Mouse (Mus musculus) adipocyte (in vitro differentiated cells): ENCODE measurements at regions not wholly inside any gene's neighbourhood (a gene's known extent, or its start where the extent isn't known, plus 50 kb on each side); places are given as distances from the start of the nearest gene placed in this dataset.

ENCODE experiments used
- DNase-seq: peaks from one replicate; pipeline ENCODE4 v3.0.0-alpha.2; 2016; ENCODE audit warnings: low spot score

DNA sequence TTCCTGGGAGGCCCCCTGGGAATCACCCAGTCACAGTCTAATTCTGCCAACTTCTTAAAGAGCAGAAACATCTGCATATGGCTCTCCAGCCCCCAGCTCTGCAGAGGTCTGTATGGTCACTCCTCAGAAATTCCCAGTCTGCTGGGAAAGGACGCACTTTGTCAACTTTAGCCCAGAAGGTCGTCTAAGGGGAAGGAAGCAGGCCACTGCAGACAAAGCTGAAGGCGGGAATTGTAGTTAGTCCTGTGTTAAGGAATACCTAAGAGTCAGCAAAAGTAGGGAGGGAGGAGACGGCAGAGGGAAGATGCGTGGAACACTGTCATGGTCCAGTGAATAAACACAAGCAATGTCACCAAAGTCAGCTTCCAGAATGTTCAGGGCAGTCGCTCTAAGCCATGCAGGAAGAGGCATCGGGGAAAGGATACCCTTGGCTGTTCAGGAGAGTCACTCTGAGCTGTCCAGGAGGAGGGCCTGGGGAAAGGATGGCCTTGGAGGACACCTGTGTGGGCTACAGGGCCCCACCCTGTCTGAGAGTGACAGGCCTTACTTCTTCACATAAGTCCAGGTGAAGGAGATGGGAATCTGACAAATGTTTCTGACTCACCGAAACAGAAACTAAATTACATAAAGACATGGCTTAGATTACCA is 230.1 kb upstream of the Adgrl2 start:
- DNase-seq = no peak

DNA sequence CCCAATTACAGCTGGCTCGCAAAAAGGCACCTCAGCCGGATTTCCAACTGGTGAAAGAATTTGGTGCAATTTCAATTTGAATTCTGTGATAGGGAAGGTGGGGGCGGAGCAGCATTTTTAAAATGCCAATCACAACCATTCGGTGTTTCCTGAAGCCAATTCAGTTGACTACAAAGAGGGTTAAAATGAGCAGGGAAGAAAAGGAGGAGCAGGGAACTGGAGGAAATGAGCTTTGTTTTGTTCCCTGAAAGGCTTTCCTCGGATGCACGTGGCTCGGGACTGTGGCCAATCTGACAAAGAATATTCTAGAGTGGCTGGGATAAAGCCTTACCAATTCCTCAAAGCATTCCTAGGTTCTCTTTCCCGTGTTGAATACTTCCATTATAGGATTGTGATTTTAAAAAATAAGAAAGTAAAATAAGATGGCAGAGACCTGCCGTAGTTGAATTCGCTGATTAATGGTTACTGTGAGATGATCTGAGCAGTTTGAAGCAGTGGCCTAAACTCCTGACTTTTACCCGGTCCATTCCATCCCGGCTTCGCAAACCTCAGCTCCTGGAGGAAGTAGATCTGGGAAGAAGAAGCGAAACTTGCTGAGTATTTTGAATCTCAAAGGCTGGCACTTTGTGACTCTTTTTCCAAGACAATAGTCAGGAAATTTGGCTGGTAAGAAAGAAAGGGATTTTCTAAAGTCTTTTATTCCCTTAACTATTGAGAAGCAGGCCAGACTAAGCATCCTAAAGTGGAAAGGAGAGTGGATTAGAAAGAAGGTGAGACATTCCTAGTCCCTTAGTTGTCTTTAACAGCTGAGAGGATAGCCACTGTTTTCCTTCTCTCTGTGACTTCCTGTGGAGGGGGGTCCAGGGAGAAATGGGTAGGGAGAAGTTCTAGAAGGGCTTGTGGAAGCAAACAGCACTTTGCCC is 229.3 kb upstream of the Adgrl2 start:
- no peak for DNase-seq

DNA sequence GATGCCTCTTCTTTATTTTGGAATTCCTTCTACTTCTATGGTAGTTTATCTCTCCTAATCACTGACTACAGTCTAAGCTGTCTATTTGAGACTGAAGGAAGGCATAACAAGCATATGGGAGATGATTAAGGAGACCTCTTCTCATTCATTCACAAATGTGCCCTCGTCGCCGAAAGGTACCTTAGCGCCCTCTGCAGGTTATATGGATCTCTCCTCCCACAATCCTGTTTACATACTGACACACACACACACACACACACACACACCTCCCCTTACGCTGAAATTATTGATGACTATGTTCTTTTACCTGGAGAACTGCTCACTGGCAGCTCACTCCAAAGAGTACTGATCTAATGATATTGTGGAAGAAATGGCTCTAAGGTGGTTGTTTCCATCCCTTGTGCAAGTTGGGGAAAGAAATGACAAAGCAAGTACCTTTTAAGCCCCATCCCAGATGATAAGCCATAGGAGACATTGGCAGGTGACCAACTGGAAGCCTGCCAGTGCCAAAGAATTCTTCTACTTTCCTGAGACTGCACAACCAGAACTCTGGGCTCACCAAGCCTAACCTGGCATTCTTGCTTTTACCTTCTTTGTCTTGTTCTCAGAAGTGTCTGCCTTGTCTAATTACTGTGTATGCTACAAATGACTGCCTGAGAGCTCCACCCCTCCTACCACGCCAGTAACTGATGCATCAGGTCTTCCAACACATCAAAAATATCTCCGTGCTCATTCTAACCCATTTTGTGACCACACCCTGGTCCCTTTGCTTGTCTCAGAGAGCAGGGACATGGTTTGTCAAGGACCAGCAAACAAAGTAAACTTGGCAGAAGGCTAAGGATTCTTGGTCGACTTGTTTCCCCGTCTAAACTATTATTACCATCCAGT is 227.8 kb upstream of the Adgrl2 start:
- no peak for DNase-seq

DNA sequence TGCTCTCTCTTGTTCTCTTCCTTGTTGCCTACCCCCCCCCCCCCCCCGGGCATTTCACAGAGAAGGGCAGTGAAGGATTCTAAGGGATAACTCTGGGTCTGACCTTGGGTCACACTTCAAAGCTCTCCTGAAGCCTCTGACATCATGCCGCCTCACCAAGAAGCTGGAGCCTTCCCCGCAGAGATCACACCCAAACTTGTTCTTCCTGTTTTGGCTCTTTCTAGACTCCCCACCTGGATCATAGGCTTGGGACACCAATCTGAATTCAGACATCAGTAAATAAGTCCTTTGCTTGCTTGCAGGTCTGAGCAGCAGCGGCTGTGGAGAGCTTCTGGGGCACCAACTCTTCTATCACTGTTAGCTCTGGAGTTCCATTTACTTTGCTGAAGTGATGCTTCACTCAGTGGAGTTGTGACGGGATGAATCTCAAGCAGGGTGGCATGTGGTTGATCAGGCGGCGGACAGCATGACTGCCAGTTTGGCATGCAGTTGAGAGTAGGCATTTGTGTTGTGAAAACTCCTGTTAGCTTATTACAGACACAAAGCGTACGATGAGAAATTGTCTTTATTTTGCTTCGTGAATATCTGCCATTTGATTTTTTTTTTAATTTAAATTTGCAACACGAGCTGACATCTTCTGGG is 226.5 kb upstream of the Adgrl2 start:
- DNase-seq = no peak

GRCm38 (mm10) chr3:149215691-149216090 is 225.3 kb upstream of the Adgrl2 start:
- no peak for DNase-seq

DNA sequence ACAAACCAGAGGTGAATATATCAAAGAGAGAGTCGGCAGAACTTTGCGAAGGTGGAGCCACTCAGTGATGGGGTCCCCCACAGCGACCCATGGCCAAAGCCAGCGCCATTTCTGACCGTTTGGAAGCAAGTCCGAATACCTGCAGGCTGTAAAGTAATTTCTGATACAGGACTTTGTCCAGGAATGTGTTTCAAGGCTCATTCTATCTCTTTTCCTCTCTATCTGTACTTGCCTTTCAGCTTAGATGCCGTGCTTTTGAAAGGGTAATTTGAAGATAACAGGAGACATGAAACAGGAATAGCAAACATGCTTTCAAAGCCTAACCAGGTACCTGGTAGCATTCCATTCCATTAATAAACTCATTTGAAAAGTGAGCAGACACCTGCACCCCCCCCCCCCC is 221.6 kb upstream of the Adgrl2 start:
- no peak for DNase-seq

GRCm38 (mm10) chr3:149209260-149209659 is 218.9 kb upstream of the Adgrl2 start:
- no peak for DNase-seq

DNA sequence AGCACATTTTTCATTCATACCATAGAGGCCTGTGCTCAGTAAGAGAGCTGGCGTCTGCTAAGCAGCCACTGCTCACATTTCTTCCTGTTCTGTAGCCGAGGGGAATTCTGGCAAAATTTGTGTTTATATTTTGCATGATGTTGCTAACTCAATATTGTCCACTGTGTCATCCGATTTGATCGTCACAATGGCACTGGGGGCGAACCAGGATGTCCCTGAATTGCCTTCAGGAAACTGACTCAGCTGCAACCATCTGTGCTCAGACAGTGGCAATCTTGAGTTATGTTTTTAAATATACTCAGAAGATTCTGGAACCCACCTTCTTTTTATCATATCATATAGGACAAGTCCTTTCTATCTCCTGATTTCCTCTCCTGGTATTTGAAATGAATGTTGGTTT is 213.1 kb upstream of the Adgrl2 start:
- DNase-seq = no peak

- no peak for DNase-seq
Measured at GRCm38 (mm10) chr3:149196477-149197185, 206.3 kb upstream of the Adgrl2 start.

DNA sequence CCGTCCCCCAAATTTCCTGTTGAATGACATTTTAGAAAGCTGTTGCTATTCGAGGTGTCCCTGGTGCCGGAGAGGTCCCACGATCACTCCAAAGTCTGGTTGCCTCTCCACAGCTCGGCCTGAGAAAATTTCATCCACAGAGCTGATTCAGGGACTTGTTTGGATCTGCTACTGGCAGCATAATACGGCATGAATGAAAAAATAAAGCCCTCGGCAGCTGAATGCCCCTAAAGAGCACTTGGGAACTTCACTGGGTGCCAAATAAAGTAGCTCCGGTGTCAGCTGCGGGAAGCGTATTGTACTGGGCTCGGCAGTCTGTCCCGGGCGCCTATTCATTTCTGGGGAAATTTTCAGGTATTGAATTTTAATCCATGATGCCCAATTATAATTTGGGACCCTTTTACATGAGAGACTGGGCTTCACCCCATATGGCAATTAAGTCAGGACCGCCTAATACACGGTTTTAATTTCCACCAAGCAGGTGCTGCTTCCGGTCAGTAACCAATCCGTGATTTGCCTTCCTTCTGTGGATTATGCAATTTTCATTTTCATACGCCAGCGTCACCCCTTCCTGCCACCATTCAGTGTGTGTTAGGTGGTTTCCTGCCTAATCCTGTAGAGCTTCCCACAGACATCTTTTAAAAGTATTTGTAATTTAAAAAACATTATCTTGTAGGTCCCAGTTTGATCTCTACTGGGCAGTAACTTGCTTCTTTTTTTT is 200.7 kb upstream of the Adgrl2 start:
- no peak for DNase-seq

DNA sequence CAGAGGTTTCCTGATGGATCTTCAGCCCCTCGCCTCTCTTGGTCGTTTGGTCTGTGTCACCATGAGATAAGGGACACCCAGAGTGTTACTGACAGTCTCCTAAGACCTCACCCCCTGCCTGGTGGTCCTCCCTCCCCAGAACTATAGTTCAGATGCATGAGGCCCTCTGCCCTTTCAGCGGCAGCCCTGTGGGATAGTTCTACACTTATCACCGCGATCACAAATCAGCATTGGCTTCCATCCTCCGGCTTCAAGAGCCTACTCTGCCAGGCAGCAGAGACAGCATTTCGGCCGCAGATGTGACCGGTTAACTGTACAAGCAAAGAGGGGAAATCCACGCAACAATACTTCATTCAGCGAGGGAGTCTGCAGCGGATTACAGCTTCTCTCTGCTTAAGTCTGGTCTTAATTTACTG is 193.8 kb upstream of the Adgrl2 start:
- no peak for DNase-seq

DNA sequence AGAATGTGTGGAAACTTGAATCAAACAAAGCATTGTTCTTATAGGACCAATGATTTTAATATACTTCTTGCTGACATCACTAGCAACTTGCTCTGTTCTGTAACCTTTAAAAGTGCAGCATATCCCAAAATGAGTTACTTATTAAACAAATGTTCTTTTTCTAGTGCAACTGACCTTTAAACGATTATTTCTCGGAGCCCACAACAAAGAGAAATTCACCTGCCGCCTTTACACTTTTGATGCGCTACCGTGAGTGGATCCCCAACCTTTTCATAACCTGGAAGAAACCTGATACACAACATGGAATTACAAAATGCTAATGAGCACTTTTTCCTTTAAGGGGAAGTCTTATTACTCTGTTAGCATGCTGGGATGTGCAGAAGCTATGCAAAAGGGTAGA is 191.7 kb upstream of the Adgrl2 start:
- no peak for DNase-seq

- no peak for DNase-seq
Measured at GRCm38 (mm10) chr3:149180129-149180528, 189.8 kb upstream of the Adgrl2 start.

- DNase-seq = no peak
Measured at GRCm38 (mm10) chr3:149179486-149180116, 189.2 kb upstream of the Adgrl2 start.

GRCm38 (mm10) chr3:149178891-149179290 is 188.5 kb upstream of the Adgrl2 start:
- DNase-seq = no peak

DNA sequence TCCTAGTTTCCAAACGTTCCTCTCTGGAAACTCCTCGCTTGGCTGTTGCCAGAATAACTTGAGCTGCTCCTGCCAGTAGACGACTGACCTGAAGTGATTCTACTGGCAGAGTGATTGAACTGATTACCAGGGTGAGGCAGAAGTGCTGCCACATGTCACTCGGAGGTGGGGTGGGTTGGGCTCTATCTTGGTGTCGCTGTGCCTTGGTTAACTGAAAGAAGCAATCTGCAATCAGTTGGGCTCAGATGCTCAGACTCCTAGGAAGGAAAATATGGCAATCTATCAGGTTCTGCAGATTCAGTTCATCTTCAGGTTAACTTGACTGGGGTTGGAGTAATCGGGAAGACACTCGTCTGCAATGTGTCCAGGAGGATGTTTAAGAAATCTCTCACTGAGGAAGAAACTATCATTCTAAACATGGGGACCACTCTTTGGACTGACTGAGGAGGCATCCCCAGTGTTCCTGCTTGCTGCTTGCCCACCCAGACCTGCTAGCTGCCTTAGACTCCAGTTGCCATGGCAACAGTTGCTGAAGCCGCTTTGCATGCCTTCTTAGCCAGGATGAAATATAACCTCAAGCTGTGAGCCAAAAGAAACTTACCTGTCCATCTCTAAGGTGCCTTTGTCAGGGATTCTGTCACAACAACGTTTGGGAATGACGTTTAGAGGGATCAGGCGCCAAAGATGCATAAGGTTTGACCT is 184.5 kb upstream of the Adgrl2 start:
- no peak for DNase-seq

DNA sequence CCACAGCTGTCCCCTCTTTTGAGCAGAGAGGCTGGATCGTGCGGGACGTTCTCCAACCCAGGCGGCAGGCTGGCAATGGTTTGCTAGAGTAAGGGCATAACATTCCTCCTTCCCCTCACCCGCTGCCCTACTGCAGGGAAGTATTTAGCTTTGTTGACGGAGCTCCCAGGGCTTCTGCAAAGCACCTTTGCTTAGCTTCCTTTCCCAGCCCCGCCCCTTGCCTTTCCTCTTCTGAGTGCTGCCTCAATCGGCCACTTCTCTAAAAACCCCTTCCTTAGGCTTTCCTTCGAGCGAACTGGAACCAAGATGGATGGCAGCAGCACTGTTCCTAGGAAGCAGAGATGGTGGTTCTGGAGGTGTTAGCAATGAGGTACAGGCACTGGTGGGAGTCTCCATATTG is 183.2 kb upstream of the Adgrl2 start:
- no peak for DNase-seq

GRCm38 (mm10) chr3:149171766-149172165 is 181.4 kb upstream of the Adgrl2 start:
- DNase-seq = peak; percentile 12

DNA sequence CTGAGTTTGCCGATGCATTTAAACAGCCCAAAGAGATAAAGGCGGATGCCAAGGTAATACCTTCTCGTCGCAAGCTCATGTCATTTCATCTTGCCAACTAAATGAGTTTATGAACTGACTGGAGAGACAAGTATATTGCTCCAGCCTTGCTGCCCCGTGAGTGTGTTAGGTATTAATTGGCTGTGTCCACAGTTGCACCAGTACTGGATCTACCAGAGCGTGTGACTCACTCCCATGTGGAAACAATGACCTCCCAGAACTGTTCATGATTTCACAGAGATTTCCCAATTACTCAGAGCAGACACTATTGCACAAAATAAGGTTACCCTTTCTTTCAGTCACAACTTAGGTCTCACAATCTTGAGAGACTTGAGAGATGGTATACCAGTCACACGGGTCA is 179.8 kb upstream of the Adgrl2 start:
- peak; percentile 27 for DNase-seq

GRCm38 (mm10) chr3:149169442-149169841 is 179.1 kb upstream of the Adgrl2 start:
- DNase-seq = no peak
